Mouse (Mus musculus): Measurements from ENCODE around the gene Itpa. TPM values are rescaled to one million over a fixed set of nuclear protein-coding genes. Genes with fewer than 3 reads are reported as not detected.

Gene Itpa
- polyA plus RNA-seq, 2 experiments = 82.6 to 104 TPM

- Histone ChIP-seq H3K4me3 (replicated peaks; ENCODE audit: low read length) (no peak overlapping the region), H3K9me3 (ENCODE audit: control insufficient read depth, low read length) (no peaks in the 10 kb centered on the region), H3K4me2 (replicated peaks; ENCODE audit: low read depth, low read length, severe bottlenecking) (no peak overlapping the region), H3K9ac (ENCODE audit: low read depth, low read length, severe bottlenecking) (no peak overlapping the region), H3K36me3 (ENCODE audit: control insufficient read depth, insufficient read depth, low read length) (peaks cover 28% of the 10 kb centered on the region), H3K27me3 (ENCODE audit: control insufficient read depth, insufficient read depth, low read length) (no peaks in the 10 kb centered on the region), H3K4me1 (ENCODE audit: control insufficient read depth, insufficient read depth, low read length) (no peaks in the 10 kb centered on the region; the same call in 1 of the 2 replicates), H3K27ac (replicated peaks; ENCODE audit: low read depth, low read length) (no peak overlapping the region)
- DNase-seq (ENCODE audit: low spot score) (no peak), ATAC-seq (ENCODE audit: low FRiP score, low read depth) (no peak)
- no peak for TF ChIP-seq POLR2A (IDR thresholded peaks at IDR 0.05; ENCODE audit: borderline replicate concordance, extremely low read depth, insufficient read depth, insufficient read length)
- 58% methylated on average over 4 of the region's 4 CpGs for WGBS
Measured at GRCm38 (mm10) chr2:130706602-130707001, 39.2 kb downstream of the Itpa start.

- Histone ChIP-seq H3K27me3 (ENCODE audit: control insufficient read depth, insufficient read depth, low read length) (no peaks in the 10 kb centered on the region), H3K4me3 (replicated peaks; ENCODE audit: low read length) (no peak overlapping the region), H3K36me3 (ENCODE audit: control insufficient read depth, insufficient read depth, low read length) (peaks cover 31% of the 10 kb centered on the region), H3K9me3 (ENCODE audit: control insufficient read depth, low read length) (no peaks in the 10 kb centered on the region), H3K4me2 (replicated peaks; ENCODE audit: low read depth, low read length, severe bottlenecking) (no peak overlapping the region), H3K27ac (replicated peaks; ENCODE audit: low read depth, low read length) (no peak overlapping the region; the same call in 1 of the 2 replicates), H3K4me1 (ENCODE audit: control insufficient read depth, insufficient read depth, low read length) (no peaks in the 10 kb centered on the region; the same call in 1 of the 2 replicates), H3K9ac (ENCODE audit: low read depth, low read length, severe bottlenecking) (no peak overlapping the region)
- 46% methylated on average over 10 of the region's 10 CpGs for WGBS
- TF ChIP-seq POLR2A (IDR thresholded peaks at IDR 0.05; ENCODE audit: borderline replicate concordance, extremely low read depth, insufficient read depth, insufficient read length) = no peak
- ATAC-seq (ENCODE audit: low FRiP score, low read depth) (no peak), DNase-seq (ENCODE audit: low spot score) (no peak)
Measured at GRCm38 (mm10) chr2:130707057-130707456, 39.6 kb downstream of the Itpa start.

GRCm38 (mm10) chr2:130717951-130718350, 50.5 kb downstream of the Itpa start:
- Histone ChIP-seq H3K27me3 (ENCODE audit: control insufficient read depth, insufficient read depth, low read length) (no peaks in the 10 kb centered on the region), H3K4me2 (replicated peaks; ENCODE audit: low read depth, low read length, severe bottlenecking) (no peak overlapping the region), H3K4me1 (ENCODE audit: control insufficient read depth, insufficient read depth, low read length) (no peaks in the 10 kb centered on the region), H3K4me3 (replicated peaks; ENCODE audit: low read length) (no peak overlapping the region), H3K27ac (replicated peaks; ENCODE audit: low read depth, low read length) (no peak overlapping the region), H3K36me3 (ENCODE audit: control insufficient read depth, insufficient read depth, low read length) (peaks cover 63% of the 10 kb centered on the region), H3K9ac (ENCODE audit: low read depth, low read length, severe bottlenecking) (no peak overlapping the region), H3K9me3 (ENCODE audit: control insufficient read depth, low read length) (no peaks in the 10 kb centered on the region)
- no peak for ATAC-seq (ENCODE audit: low FRiP score, low read depth)
- whole genome bisulfite sequencing = 74% methylated on average over 6 of the region's 6 CpGs
- no peak for TF ChIP-seq POLR2A (IDR thresholded peaks at IDR 0.05; ENCODE audit: borderline replicate concordance, extremely low read depth, insufficient read depth, insufficient read length)
- no peak for DNase-seq (ENCODE audit: low spot score)

DNA sequence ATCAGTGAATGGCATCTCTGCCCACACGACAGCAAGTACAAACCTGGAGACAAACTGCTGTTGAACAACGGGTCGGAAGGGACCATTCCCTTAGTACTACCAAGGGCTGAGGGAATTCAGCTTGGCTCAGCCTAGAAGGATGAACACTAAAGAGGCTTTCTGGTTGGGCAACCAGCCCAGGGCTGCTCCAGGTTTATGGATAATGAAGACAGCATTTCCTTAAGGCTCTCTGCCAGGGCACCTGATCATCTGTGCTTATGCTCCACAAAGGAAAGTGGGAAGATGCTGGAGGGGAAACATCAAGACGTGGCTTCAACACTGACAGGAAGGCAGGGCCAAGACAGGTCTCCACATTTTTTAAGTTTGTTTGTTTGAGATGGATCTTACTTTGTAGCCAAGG, 57.0 kb downstream of the Itpa start:
- DNase-seq (ENCODE audit: low spot score) (no peak), ATAC-seq (ENCODE audit: low FRiP score, low read depth) (no peak)
- Histone ChIP-seq H3K27ac (replicated peaks; ENCODE audit: low read depth, low read length) (no peak overlapping the region), H3K9me3 (ENCODE audit: control insufficient read depth, low read length) (no peaks in the 10 kb centered on the region), H3K4me3 (replicated peaks; ENCODE audit: low read length) (no peak overlapping the region), H3K27me3 (ENCODE audit: control insufficient read depth, insufficient read depth, low read length) (no peaks in the 10 kb centered on the region), H3K36me3 (ENCODE audit: control insufficient read depth, insufficient read depth, low read length) (peaks cover 75% of the 10 kb centered on the region), H3K9ac (ENCODE audit: low read depth, low read length, severe bottlenecking) (no peak overlapping the region), H3K4me2 (replicated peaks; ENCODE audit: low read depth, low read length, severe bottlenecking) (no peak overlapping the region), H3K4me1 (ENCODE audit: control insufficient read depth, insufficient read depth, low read length) (no peaks in the 10 kb centered on the region)
- WGBS = 85% methylated on average over 4 of the region's 4 CpGs
- no peak for TF ChIP-seq POLR2A (IDR thresholded peaks at IDR 0.05; ENCODE audit: borderline replicate concordance, extremely low read depth, insufficient read depth, insufficient read length)

GRCm38 (mm10) chr2:130727752-130728151, 60.3 kb downstream of the Itpa start:
- Histone ChIP-seq H3K4me1 (ENCODE audit: control insufficient read depth, insufficient read depth, low read length) (no peaks in the 10 kb centered on the region), H3K27me3 (ENCODE audit: control insufficient read depth, insufficient read depth, low read length) (no peaks in the 10 kb centered on the region), H3K4me2 (replicated peaks; ENCODE audit: low read depth, low read length, severe bottlenecking) (no peak overlapping the region), H3K4me3 (replicated peaks; ENCODE audit: low read length) (no peak overlapping the region), H3K9ac (ENCODE audit: low read depth, low read length, severe bottlenecking) (no peak overlapping the region), H3K9me3 (ENCODE audit: control insufficient read depth, low read length) (no peaks in the 10 kb centered on the region), H3K36me3 (ENCODE audit: control insufficient read depth, insufficient read depth, low read length) (peaks cover 89% of the 10 kb centered on the region), H3K27ac (replicated peaks; ENCODE audit: low read depth, low read length) (no peak overlapping the region)
- DNase-seq (ENCODE audit: low spot score) (no peak), ATAC-seq (ENCODE audit: low FRiP score, low read depth) (no peak)
- TF ChIP-seq POLR2A (IDR thresholded peaks at IDR 0.05; ENCODE audit: borderline replicate concordance, extremely low read depth, insufficient read depth, insufficient read length) = no peak
- 90% methylated on average over 1 of the region's 1 CpGs for WGBS
